Mouse (Mus musculus): ENCODE data around the gene Dcun1d2. TPM values are rescaled to one million over a fixed set of nuclear protein-coding genes. Genes with fewer than 3 reads are reported as not detected.
A peak's percentile ranks its signal among the peaks of the same experiment; 100 is the strongest.
"Not testable (repeated sequence)": the region's sequence is repeated elsewhere in the genome, so short reads cannot be mapped to it uniquely, and the experiment has no call there.

Dcun1d2 gene
- 10 to 100 TPM; 57.3 to 57.4 TPM for total RNA-seq (2021)

DNA sequence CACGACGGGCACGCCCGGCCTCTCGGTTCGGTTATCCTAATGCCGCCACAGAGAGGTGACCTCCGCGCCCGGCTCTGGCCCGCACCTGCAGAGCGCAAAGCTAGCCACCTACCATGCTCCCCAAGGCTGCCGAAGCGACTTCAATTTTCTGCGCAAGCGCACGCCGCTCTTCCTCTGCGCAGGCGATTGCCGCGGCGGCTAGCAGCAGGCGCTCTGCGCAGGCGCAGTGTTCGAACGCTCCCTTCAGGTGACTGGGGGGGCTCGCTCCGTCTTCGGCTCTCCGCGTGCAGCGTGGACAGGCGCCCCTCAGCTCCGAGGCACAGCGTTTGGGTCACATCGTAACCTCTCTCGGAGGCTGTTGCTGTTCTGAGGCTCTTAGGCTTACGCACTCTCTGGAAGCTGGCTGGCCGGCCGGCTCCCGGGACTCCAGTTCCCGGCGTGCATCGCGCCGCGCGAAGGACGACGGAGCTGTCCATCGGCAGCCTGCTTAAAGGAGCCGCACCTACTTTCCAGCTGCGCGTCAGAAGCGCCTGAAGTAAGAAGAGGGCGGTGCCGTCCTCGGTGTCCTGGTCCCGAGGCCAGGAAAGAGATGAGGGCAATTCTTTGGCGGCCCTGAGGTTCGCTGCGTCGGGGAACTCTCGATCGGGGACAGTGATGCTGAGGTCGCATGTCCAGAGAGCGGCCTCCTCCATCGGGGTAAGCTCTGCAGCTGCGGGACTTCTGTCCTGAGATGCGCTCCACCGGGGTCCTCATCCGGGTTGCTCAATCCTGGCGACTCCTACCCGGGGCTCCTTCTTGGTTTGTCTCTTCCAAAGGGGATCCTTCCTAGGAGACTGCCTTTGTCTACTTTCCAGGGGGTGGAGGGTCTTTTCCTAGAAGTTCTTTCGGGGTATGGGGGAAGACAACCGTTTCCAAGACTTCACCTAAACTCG is at the start of gene Dcun1d2, which contains the start of gene Tmco3:
Gene Dcun1d2, minus strand, starts transcription at position 440 of the 932 bp plus-strand sequence.
Gene Tmco3, plus strand, starts transcription at position 499 of the 932 bp plus-strand sequence.
- intact Hi-C loops (cut with DNase I): loop anchor here (5.0 kb wide), 1 partner anchor 131 kb away; the partner anchor contains the start of gene Lamp1
- peak; percentile 91 for DNase-seq (ENCODE audit: low spot score)

DNA sequence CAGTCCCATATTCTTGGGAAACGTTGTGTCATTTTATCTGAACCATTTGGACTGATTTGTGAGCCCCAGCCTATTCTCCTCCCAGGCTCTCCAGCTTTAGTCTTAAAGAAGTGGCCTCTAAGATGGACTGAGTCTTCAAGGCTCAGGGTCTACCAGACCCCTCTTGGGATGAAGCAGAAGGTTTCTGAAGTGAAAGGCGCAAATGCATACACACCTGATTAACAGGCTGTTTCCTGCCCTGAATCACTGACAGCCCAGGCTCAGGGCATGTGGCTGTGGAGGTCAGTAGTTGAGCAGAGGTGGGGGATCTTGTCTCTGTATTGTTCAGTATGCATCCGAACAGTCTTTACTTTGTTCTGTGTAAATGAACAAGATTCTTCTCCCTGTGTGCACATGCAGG is 49.7 kb upstream of the Dcun1d2 start:
- no peak for DNase-seq (ENCODE audit: low spot score)
- intact Hi-C loops (cut with DNase I): no loop called here

DNA sequence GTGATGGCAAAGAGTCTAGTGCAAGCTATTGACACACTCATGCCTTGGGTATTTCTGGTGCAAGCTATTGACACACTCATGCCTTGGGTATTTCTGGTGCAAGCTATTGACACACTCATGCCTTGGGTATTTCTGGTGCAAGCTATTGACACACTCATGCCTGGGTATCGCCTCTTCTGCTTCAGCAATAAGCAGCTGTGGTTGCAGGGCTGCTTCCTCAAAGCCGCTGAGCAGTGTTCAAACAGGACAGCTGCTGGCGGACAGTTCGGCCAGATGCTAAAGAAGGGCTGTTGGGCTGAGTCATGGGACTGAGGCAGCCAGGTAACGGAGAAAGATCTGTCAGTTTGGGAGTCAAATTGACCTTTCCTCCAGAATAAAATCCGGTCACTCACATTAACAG is 49.3 kb upstream of the Dcun1d2 start:
- intact Hi-C loops (cut with DNase I); DNase-seq (ENCODE audit: low spot score): not testable (repeated sequence)

DNA sequence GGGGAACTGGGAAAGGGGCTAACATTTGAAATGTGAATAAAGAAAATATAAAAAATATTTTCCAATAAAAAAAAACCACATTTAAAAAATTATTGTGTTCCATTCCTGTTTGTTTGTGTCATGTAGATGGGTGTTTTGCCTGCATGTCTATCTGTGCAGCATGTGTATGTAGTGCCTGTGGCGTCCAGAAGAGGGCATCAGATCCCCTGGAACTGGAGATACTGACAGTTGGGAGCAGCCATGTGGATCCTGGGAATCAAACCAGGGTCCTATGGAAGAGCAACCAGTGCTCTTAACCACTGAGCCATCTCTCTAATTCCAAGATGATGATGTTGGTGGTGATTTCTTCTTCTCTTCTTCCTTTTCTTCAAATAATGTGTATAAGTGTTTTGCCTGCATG is 46.7 kb upstream of the Dcun1d2 start:
- intact Hi-C loops (cut with DNase I): no loop called here
- DNase-seq (ENCODE audit: low spot score): no peak

DNA sequence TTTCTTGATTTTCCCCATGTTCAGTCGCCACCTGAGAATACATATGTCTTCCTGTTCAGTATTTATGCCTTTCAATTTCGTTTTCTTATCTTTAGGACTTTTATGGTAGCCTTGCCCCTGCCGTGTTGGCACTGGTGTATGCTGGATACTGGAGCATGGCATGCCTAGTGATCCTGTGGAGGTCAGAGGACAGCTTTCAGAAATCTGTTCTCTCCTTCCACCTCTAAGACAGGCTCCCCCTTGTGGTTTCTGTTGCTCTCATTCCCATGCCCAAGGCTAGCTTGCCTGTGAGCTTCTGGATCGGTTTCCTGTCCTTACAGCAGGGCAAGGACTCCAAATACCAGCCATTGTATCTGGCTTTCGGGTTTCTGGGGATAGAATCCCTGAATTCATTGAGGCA is 38.7 kb upstream of the Dcun1d2 start:
- no peak for DNase-seq (ENCODE audit: low spot score)
- intact Hi-C loops (cut with DNase I): no loop called here

DNA sequence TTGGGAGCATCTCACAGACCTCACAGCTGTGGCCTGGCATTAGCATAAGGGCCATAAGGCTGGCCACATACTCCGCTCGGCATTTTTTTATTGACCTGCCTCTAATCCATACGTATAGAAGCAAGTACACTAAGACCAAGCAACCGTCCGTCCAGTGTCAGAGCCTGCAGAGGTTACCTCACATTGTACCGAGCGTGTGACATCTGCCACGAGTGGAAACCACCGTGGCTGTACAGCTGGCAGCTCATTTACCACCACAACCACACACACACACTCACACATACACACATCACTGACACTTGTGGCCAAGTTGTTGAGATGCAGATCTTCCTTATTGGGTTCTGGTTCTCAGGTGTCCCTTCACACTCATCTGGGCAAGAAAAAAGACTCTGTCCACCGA is 28.7 kb upstream of the Dcun1d2 start:
- intact Hi-C loops (cut with DNase I): no loop called here
- DNase-seq (ENCODE audit: low spot score): no peak

DNA sequence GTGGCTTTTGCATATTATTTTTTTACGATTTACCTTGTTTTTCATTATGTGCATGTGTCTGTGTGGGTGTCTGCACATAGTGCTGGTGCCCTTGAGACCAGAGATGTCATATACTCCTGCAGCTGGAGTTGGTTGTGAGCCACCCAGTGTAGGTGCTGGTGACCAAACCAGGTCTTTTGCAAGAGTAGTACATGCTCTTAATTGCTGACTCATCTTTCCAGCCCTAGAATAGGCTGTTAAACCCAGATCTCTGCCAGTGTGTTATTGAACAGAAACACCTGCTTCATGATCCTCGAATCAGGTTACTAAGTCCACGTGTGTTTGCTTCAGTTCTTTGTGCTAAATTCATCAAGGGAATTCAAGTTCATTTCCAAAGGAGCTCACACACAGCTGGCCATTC is 27.0 kb upstream of the Dcun1d2 start:
- no peak for DNase-seq (ENCODE audit: low spot score)
- intact Hi-C loops (cut with DNase I): no loop called here

DNA sequence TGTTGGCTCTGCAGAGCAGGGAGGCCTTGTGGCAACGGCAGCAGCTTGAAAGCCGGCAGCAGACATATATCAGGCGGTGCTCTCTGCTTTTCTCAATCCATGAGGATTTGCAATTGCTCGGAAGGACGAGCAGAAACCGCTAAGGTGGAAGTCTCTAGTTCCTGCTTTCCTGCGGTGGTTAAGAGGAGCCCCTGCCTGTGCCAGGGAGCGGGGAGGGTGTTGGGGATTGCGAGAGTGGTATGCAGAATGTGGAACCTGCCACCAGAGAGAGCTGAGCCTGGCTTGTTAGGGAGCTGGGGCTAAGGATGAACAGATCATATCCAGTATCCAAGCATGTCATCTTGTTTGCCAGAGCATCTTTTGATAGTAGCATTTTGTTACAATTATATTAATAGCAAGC is 19.0 kb upstream of the Dcun1d2 start:
- DNase-seq (ENCODE audit: low spot score): no peak
- intact Hi-C loops (cut with DNase I): no loop called here

DNA sequence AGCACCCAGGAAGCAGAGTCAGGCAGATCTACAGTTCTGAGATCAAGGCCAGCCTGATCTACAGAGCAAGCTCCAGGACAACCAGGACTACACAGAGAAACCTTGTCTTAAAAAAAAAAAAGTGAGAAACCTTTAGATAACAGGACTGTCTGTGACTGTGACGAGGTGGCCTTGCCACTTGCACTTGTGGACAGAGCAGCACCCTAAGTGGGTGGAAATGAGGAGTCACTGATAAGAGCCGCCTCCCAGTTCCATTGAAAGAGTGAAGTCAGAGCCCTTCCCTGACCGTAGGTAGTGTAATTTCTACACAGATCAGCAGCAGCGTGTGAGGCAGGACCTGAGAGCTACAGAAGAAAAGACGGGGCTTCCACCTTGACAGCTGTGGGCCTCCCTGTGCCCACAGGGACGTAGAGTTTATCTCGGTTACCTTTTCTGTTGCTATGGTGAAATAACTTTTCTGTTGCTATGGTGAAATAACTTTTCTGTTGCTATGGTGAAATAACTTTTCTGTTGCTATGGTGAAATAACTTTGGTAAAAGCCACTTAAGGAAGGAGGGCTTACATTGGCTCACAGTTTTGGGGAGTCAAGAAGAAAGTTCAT is 18.5 kb upstream of the Dcun1d2 start:
- intact Hi-C loops (cut with DNase I): no loop called here
- DNase-seq (ENCODE audit: low spot score): no peak

DNA sequence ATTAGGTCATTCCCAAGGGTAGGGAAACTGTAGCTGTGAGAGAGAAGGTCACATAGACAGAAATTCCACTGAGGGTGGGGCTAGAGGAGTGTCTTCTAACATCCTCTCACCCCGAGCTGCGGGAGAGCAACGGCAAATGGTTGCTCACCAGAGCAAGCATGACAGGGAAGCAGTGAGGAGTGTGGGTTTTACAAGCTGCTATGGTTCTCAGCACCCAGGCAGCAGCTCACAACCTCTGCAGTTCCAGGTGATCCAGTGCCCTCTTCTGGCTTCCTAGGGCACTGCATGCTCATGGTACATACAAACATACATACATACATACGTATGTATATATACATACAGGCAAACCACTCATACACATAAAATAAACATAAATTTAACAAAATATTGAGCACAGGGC is 18.0 kb upstream of the Dcun1d2 start:
- intact Hi-C loops (cut with DNase I): no loop called here
- DNase-seq (ENCODE audit: low spot score): no peak

DNA sequence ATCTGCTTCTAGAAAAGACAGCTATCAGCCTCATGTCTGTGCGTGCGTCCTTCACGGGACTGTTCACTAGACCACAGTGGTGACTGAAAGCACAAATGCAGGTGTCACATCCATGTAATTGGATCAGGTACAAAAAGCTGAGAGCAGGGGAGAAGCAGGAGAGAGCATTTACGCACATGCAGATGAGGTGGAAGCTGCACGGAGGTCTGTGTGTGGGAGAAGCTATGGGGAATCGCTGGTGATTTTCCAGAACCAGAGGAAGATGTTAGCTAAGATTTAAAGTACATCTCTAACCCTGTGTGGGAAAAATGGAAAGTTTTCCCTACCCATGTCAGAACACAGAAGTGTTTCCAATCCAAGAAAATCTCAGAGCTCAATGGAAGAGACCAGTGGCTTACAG is 17.5 kb upstream of the Dcun1d2 start:
- DNase-seq (ENCODE audit: low spot score): no peak
- intact Hi-C loops (cut with DNase I): no loop called here

DNA sequence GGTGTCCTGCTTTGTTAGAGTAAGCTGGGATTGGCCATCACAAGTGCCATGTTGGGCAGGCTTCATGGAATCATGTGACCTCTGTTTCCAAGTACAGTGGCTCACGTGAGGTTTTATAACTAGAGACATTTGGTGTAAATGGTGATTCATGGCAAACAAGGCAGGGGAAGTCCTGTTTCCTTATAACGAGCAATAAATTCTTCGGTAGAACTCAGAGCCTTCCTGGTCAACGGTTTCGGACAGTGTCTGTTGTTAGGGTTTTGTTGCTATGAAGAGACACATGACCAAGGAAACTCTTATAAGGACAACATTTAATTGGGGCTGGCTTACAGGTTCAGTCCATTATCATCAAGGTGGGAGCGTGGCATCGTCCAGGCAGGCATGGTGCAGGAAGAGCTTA is 13.1 kb upstream of the Dcun1d2 start:
- intact Hi-C loops (cut with DNase I): no loop called here
- no peak for DNase-seq (ENCODE audit: low spot score)

DNA sequence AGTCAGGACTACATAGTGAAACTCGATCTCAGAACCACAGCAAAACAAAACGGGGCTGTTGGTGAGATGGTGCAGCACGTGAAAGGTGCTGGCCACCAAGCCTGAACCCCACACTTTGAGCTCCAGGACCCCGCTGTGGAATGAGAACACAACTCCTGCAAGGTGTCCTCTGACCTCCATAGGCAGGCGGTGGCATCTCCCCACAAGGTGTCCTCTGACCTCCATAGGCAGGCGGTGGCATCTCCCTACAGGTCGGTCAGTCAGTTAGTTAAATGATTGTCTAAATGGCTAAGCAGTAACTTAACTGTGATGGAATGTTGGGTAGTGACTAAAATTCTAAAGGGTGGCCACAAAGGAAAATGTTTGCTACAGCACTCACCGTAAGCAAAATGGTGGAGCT is 11.6 kb upstream of the Dcun1d2 start:
- no peak for DNase-seq (ENCODE audit: low spot score)
- intact Hi-C loops (cut with DNase I): no loop called here

DNA sequence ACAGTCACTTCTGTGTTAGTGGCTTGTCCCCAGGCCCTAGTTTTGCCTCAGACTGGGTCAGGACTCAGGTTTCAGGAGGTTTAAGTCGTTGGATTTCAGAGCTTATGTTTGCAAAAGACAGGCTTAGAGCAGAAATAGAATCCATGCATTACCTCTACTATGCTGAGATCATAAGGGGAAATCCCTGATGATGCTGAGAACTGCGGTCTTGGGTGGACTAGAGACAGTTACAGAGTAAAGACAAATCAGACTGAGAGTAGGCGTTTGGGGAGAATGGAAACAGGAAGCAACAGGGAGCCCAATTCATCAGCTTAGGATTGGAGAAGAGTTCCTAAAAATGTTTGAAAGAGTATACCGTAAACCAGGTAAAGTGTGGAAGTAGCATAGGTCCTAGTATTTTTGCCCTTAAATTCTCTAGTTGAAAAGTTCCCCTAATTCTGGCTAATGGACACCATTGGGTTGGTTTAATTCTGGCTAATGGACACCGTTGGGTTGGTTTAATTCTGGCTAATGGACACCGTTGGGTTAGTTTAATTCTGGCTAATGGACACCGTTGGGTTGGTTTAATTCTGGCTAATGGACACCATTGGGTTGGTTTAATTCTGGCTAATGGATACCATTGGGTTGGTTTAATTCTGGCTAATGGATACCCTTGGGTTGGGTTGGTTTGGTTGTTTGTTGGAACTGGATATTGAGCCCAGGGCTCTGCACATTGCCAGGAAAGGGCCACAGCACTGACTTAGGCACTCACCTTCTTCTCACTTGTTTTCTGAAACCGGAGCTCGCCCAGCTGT is 5.9 kb upstream of the Dcun1d2 start:
- intact Hi-C loops (cut with DNase I): no loop called here
- DNase-seq (ENCODE audit: low spot score): no peak

DNA sequence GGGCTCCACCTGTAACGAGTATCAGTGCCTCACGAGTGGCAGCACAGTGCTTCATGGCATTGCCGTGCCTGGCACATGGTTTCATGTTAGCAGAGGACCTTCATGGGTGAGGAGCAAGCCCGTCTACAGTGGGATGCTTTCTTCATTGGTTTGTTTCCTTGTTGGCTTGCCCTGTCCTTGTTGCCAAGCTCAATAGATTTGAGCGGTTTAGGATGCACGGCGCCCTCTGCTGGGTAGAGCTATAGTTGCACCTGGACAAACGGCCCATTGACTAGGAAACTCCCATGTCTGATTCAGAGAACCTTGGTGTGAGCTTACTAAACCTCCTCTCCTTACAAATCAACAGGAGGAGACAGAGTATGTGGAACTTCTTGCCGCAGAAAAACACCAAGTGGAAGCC is 4.4 kb upstream of the Dcun1d2 start:
- intact Hi-C loops (cut with DNase I): no loop called here
- DNase-seq (ENCODE audit: low spot score): peak; percentile 33

DNA sequence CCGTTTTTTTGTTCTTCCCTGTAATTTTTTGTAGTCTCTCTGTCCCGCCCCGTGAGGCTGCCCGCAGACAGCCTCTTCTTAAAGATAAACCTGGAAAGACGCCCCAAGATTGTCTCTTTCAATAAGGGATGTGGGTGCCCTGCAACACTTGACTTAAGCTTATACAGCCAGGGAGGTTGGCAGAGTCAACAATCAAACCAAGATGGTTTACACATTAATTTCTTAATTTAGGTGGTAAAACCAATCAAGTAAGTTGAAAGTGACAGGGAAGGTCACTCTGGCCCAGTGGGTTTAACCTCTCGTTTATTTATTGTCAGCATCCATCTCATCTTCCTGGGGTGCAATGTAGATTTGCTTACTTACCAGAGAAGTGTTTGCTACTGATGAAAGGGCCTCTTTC is 715 bp upstream of the Dcun1d2 start:
- intact Hi-C loops (cut with DNase I): loop anchor here (5.0 kb wide), 1 partner anchor 131 kb away; the partner anchor contains the start of gene Lamp1
- DNase-seq (ENCODE audit: low spot score): no peak

DNA sequence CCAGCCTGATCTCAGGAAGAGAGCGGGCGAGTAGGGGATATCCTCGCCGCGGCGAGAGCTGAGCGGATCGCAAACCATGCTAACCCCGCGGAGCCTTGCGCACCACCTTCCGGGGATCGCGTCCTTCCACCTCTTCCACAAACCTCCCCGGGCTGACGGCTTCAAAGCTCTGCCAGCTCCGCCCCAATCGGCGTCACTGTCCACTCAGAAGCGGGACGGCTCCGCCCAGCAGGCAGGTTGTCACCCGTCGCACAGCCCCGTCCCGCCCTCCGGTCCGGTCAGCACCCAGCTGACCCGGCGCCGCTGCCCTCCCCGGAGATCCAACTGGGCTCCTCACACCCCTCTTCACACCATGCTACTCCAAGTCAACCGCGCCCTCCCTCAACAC is 633 bp downstream of the Dcun1d2 start:
- intact Hi-C loops (cut with DNase I): loop anchor here (5.0 kb wide), 1 partner anchor 130 kb away; the partner anchor contains the start of gene Lamp1
- DNase-seq (ENCODE audit: low spot score): peak; percentile 83

DNA sequence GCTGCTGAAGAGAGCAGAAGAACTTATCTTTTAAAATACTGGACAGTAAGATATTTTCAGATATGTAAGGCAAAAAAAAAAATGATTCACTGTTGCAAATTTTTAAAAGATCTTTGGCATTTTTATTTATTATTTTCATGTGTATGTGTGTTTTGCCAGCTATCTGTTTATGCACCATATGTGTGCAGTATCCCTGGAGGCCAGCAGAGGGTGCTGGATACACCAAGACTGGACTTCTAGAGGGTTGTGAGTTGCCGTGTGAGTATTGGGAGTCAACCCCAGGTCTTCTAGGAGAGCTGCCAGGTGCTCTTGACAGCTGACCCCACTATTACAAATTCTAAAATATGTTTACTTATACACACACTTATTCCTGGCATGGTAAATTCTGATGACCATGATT is 4.7 kb downstream of the Dcun1d2 start:
- no peak for DNase-seq (ENCODE audit: low spot score)
- intact Hi-C loops (cut with DNase I): no loop called here

DNA sequence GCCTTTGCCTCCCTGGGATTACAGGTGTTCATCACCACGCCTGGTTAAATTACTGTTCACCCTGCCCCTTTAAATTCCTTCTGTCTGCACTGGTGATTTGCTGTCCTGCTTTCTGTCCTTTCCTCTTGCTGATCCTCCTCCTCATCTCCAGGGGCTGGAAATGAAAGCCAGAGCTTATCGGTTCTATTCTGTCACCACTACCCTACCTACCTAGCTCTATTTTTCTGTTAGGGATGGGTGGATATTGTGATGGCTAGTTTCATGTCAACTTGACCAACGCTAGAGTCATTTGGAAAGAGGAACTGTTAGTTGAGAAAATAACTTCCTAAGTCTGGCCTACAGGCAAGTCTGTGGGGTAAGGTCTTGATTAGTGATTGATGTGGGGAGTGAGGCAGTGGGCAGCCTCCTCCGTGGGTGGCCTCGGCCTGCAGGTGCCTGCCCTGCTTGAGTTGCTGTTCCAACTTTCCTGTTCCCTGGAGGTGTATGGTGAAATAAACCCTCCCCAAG is 10.9 kb downstream of the Dcun1d2 start:
- intact Hi-C loops (cut with DNase I): no loop called here
- no peak for DNase-seq (ENCODE audit: low spot score)

DNA sequence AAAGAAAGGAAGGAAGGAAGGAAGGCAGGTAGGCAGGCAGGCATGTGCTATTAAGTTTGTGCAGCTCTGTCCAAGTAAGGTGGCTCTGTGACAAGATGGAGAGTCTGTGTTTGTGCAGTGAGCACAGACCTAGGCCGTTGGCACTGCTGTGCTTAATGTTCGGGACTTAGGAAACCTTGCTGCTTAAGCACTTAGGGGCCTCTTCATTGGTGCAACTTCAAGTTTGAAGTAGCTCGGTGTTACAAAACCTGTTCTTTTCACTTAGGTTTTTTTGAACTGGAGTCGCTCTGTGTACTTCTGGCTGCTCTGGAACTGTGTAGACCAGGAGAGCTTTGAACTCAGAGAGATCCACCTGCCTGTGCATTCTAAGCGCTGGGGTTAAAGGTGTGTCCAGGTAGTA is 15.1 kb downstream of the Dcun1d2 start:
- intact Hi-C loops (cut with DNase I): no loop called here
- no peak for DNase-seq (ENCODE audit: low spot score)

Data from heart, postnatal 25 days (tissue).